Mouse (Mus musculus): ENCODE results near the gene Ldlrad3. TPM values are rescaled to one million over a fixed set of nuclear protein-coding genes. Genes with fewer than 3 reads are reported as not detected.

The Ldlrad3 gene
- polyA plus RNA-seq, 1 experiment from 2014 or later, result 7.2 TPM

- Histone ChIP-seq H3K27me3 (ENCODE audit: control insufficient read depth, insufficient read depth, low read depth, low read length) (no peaks in the 10 kb centered on the region), H3K4me1 (ENCODE audit: control insufficient read depth, low read depth, low read length) (no peaks in the 10 kb centered on the region), H3K4me2 (ENCODE audit: low read depth, low read length) (no peak overlapping the region), H3K9ac (ENCODE audit: low read depth, low read length) (no peak overlapping the region), H3K4me3 (ENCODE audit: low read depth, low read length) (no peak overlapping the region), H3K9me3 (replicated peaks; ENCODE audit: control insufficient read depth, low read length) (no peaks in the 10 kb centered on the region), H3K27ac (ENCODE audit: low read length) (no peak overlapping the region), H3K36me3 (ENCODE audit: control insufficient read depth, insufficient read depth) (no peaks in the 10 kb centered on the region)
- ATAC-seq (ENCODE audit: low read depth), result no peak
- 74% methylated on average over 16 of the region's 16 CpGs for WGBS (ENCODE audit: insufficient replicate concordance)
These were observed 137.6 kb downstream of the Ldlrad3 start for GRCm38 (mm10) chr2:102048296-102049175.

DNA sequence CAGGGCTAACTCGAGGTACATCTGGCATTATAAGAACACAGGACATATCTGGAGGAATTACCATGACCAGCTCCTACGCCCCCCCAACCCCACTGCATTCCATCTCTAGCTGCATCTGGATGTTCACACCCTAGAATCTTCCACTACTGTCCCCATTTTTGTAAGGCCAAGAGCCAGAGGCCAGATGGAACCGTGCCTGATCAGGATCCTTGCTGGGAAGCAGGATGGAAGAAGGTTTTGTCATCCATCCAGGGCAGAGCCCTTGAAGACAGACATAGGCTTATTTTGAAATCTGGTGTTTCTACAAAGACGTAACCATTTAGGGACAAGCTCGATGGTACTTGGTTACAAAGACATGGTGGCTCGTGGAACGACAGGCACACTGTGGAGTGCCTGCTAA lies 139.7 kb downstream of the Ldlrad3 start:
- Histone ChIP-seq H3K4me2 (ENCODE audit: low read depth, low read length) (no peak overlapping the region), H3K27ac (ENCODE audit: low read length) (no peak overlapping the region), H3K4me3 (ENCODE audit: low read depth, low read length) (no peak overlapping the region), H3K4me1 (ENCODE audit: control insufficient read depth, low read depth, low read length) (no peaks in the 10 kb centered on the region), H3K27me3 (ENCODE audit: control insufficient read depth, insufficient read depth, low read depth, low read length) (no peaks in the 10 kb centered on the region), H3K9me3 (replicated peaks; ENCODE audit: control insufficient read depth, low read length) (no peaks in the 10 kb centered on the region), H3K9ac (ENCODE audit: low read depth, low read length) (no peak overlapping the region), H3K36me3 (ENCODE audit: control insufficient read depth, insufficient read depth) (no peaks in the 10 kb centered on the region)
- 66% methylated on average over 7 of the region's 7 CpGs for WGBS (ENCODE audit: insufficient replicate concordance)
- ATAC-seq (ENCODE audit: low read depth), result no peak

DNA sequence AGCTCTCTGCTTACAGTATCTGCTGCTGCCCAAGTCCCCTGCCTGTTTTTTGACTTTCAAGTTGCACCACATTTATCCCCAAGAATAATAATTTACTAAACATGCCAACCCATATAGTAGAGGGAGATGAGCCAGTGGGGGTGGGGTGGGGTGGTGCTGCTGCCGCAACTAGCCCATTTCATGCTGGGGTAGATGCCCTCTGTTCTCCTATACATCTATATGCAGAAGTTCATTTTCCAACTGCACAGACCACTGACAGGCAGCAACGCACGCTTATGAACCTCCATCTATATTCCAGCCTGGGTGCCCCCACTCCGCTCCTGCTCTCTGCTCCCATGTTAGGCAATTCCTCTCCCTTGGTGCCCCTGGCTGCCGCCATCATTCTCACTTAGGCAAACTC lies 145.7 kb downstream of the Ldlrad3 start:
- ATAC-seq (ENCODE audit: low read depth), result no peak
- H3K27ac ChIP-seq (ENCODE audit: low read length), result no peak overlapping the region
- H3K36me3 ChIP-seq (ENCODE audit: control insufficient read depth, insufficient read depth), result no peaks in the 10 kb centered on the region
- H3K9ac ChIP-seq (ENCODE audit: low read depth, low read length), result no peak overlapping the region
- no peak overlapping the region for H3K4me2 ChIP-seq (ENCODE audit: low read depth, low read length)
- peaks cover 4% of the 10 kb centered on the region for H3K4me1 ChIP-seq (ENCODE audit: control insufficient read depth, low read depth, low read length)
- no peaks in the 10 kb centered on the region for H3K27me3 ChIP-seq (ENCODE audit: control insufficient read depth, insufficient read depth, low read depth, low read length)
- no peaks in the 10 kb centered on the region for H3K9me3 ChIP-seq (replicated peaks; ENCODE audit: control insufficient read depth, low read length)
- no peak overlapping the region for H3K4me3 ChIP-seq (ENCODE audit: low read depth, low read length)
- WGBS (ENCODE audit: insufficient replicate concordance), result 78% methylated on average over 5 of the region's 5 CpGs

DNA sequence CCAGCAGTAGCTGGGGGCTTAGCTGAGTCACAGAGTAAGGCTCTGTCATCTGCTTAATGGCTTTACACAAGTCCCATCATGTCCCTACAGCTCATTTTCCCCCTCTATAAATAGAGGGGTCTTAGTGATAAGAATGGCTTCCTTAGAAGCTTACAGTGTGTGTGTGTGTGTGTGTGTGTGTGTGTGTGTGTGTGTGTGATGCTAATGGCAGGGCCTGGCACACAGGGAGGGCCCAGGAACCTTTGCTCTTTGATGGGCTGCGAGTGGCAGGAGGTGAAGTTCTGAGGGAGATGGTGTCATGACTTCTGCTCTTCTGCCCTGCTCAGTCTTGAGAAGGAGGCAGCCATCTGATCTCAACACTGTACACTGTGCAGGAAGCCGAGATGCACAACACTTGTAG lies 146.2 kb downstream of the Ldlrad3 start:
- H3K9ac ChIP-seq (ENCODE audit: low read depth, low read length), result no peak overlapping the region
- no peaks in the 10 kb centered on the region for H3K27me3 ChIP-seq (ENCODE audit: control insufficient read depth, insufficient read depth, low read depth, low read length)
- H3K4me1 ChIP-seq (ENCODE audit: control insufficient read depth, low read depth, low read length), result peaks cover 4% of the 10 kb centered on the region
- H3K4me2 ChIP-seq (ENCODE audit: low read depth, low read length), result no peak overlapping the region
- 54% methylated on average over 2 of the region's 2 CpGs for WGBS (ENCODE audit: insufficient replicate concordance)
- no peaks in the 10 kb centered on the region for H3K9me3 ChIP-seq (replicated peaks; ENCODE audit: control insufficient read depth, low read length)
- no peak overlapping the region for H3K27ac ChIP-seq (ENCODE audit: low read length)
- no peak overlapping the region for H3K4me3 ChIP-seq (ENCODE audit: low read depth, low read length)
- no peaks in the 10 kb centered on the region for H3K36me3 ChIP-seq (ENCODE audit: control insufficient read depth, insufficient read depth)
- ATAC-seq (ENCODE audit: low read depth), result no peak

DNA sequence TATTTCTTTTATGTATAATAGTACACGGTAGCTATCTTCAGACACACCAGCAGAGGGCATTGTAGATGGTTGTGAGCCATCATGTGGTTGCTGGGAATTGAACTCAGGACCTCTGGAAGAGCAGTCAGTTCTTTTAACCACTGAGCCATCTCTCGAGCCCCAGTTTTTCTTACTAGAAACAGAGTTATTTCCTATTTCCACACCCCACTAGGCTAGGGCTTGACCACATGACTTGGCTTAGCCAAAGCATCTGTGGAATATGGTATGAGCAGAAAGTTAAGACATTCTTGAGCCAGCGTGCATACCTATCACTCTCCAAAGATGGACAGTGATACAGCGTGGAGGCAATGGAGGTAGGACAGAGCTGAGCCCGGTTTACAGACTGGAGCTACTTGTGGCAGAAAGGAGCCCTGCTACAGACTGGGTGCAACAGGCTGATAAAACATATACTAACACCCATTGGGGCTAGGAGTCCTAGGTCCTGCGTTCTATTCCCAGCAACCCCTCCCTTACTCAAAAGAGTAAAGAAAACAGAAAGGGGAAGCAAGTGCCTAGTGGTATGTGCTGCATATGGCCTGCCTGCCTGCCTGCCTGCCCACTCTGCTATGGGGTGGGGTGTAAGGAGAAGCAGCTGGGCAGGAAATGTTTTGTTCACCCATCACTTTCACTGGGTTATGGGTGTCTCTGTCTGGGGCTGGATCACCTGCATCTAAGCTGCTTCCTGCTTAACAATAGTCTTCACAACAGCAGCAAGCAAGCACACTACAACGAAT lies 147.1 kb downstream of the Ldlrad3 start:
- Histone ChIP-seq H3K9me3 (replicated peaks; ENCODE audit: control insufficient read depth, low read length) (no peaks in the 10 kb centered on the region), H3K9ac (ENCODE audit: low read depth, low read length) (no peak overlapping the region), H3K27ac (ENCODE audit: low read length) (no peak overlapping the region), H3K4me3 (ENCODE audit: low read depth, low read length) (no peak overlapping the region), H3K4me1 (ENCODE audit: control insufficient read depth, low read depth, low read length) (peaks cover 4% of the 10 kb centered on the region), H3K27me3 (ENCODE audit: control insufficient read depth, insufficient read depth, low read depth, low read length) (no peaks in the 10 kb centered on the region), H3K36me3 (ENCODE audit: control insufficient read depth, insufficient read depth) (no peaks in the 10 kb centered on the region), H3K4me2 (ENCODE audit: low read depth, low read length) (no peak overlapping the region)
- 29% methylated on average over 7 of the region's 7 CpGs for WGBS (ENCODE audit: insufficient replicate concordance)
- peak; percentile 33; the same call in 1 of the 2 replicates for ATAC-seq (ENCODE audit: low read depth)

DNA sequence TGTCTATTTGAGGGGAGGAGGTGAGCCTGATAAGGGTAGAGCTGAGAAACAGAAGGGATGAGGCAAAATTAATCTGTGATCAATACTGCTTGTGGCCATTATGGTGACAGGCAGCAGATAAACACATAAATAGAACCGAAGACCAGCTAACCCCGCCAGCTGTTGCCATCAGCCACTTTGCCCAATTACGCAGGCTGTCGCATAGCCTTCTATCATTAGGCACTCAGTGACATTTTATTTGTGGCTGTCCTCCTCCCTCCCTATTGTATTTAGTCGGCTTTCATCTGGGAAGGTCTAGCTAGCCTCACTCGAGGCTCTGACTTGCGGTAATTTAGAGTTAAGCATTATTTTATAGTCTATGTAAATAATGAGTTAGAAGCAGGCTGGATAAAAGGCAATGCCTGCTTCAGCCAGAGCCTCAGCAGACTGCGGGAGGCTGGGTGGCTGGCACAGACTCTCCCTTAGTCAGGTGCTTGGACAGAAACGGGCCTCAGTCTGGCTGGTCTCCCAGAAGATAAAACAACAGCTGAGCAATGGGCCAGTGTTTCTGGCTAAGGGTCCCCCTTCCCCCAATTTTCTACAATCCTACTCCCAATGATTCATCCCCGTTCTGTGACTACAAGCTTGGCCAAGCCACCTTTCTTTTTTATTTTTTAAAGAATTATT lies 147.8 kb downstream of the Ldlrad3 start:
- Histone ChIP-seq H3K27me3 (ENCODE audit: control insufficient read depth, insufficient read depth, low read depth, low read length) (no peaks in the 10 kb centered on the region), H3K4me1 (ENCODE audit: control insufficient read depth, low read depth, low read length) (peaks cover 4% of the 10 kb centered on the region), H3K36me3 (ENCODE audit: control insufficient read depth, insufficient read depth) (no peaks in the 10 kb centered on the region), H3K9ac (ENCODE audit: low read depth, low read length) (no peak overlapping the region), H3K4me2 (ENCODE audit: low read depth, low read length) (no peak overlapping the region), H3K4me3 (ENCODE audit: low read depth, low read length) (no peak overlapping the region), H3K27ac (ENCODE audit: low read length) (no peak overlapping the region), H3K9me3 (replicated peaks; ENCODE audit: control insufficient read depth, low read length) (no peaks in the 10 kb centered on the region)
- 48% methylated on average over 10 of the region's 10 CpGs for WGBS (ENCODE audit: insufficient replicate concordance)
- no peak for ATAC-seq (ENCODE audit: low read depth)

- Histone ChIP-seq H3K27me3 (ENCODE audit: control insufficient read depth, insufficient read depth, low read depth, low read length) (no peaks in the 10 kb centered on the region), H3K4me3 (ENCODE audit: low read depth, low read length) (0 out of 2 replicates have a peak overlapping the region, but pooled peaks have one; percentile 25), H3K9me3 (replicated peaks; ENCODE audit: control insufficient read depth, low read length) (no peaks in the 10 kb centered on the region), H3K27ac (ENCODE audit: low read length) (no peak overlapping the region), H3K4me2 (ENCODE audit: low read depth, low read length) (peak overlapping the region; percentile 37; the same call in 1 of the 2 replicates), H3K36me3 (ENCODE audit: control insufficient read depth, insufficient read depth) (no peaks in the 10 kb centered on the region), H3K9ac (ENCODE audit: low read depth, low read length) (no peak overlapping the region), H3K4me1 (ENCODE audit: control insufficient read depth, low read depth, low read length) (peaks cover 4% of the 10 kb centered on the region)
- ATAC-seq (ENCODE audit: low read depth), result peak; percentile 43
- WGBS (ENCODE audit: insufficient replicate concordance), result 21% methylated on average over 18 of the region's 18 CpGs
These were observed 149.3 kb downstream of the Ldlrad3 start for GRCm38 (mm10) chr2:102036665-102037511.

DNA sequence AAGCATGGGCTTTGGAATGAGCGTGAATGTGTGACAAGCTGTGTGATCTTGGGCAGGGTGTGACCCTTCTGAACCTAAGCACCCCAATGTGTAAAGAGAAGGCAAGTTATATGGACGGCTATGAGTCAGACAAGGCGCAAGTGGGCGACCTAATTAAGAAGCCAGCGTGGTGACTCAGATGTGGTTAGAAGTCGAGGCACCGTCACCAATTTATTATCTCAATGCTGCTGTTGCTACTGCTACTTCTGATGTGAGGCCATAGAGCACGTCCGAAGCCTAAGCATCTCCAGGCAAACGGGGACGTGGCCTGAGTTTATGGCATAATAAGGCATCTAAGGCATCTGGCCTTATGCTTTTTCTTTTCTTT lies 151.7 kb downstream of the Ldlrad3 start:
- no peaks in the 10 kb centered on the region for H3K27me3 ChIP-seq (ENCODE audit: control insufficient read depth, insufficient read depth, low read depth, low read length)
- H3K4me1 ChIP-seq (ENCODE audit: control insufficient read depth, low read depth, low read length), result peaks cover 4% of the 10 kb centered on the region
- no peak overlapping the region for H3K4me2 ChIP-seq (ENCODE audit: low read depth, low read length)
- no peaks in the 10 kb centered on the region for H3K9me3 ChIP-seq (replicated peaks; ENCODE audit: control insufficient read depth, low read length)
- no peak overlapping the region for H3K4me3 ChIP-seq (ENCODE audit: low read depth, low read length)
- 27% methylated on average over 11 of the region's 11 CpGs for WGBS (ENCODE audit: insufficient replicate concordance)
- H3K36me3 ChIP-seq (ENCODE audit: control insufficient read depth, insufficient read depth), result no peaks in the 10 kb centered on the region
- no peak overlapping the region for H3K9ac ChIP-seq (ENCODE audit: low read depth, low read length)
- H3K27ac ChIP-seq (ENCODE audit: low read length), result no peak overlapping the region
- no peak for ATAC-seq (ENCODE audit: low read depth)
